Mouse (Mus musculus): ENCODE measurements at regions not wholly inside any gene's neighbourhood (a gene's known extent, or its start where the extent isn't known, plus 50 kb on each side); places are given as distances from the start of the nearest gene placed in this dataset.

DNA sequence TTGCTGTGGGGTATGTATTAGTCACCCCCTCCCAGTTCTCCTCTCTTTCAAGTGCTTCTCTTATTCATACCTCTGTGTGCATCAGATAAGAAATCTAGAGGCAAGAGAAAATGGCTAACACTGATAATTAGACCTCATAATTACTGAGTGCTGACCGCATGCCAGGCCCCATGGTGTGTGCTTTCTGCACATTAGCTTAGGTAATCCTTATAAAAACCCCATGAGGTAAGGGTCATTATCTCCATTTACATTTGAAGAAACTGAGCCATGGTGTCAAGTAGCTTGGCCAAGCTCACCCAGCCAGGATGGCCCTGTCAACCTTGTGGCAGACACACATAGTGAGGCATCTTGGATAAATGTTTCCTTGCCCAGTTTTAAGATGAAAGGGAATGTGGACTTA lies 746.8 kb upstream of the Pou3f2 start:
- TF ChIP-seq TCF12 (IDR thresholded peaks at IDR 0.05; ENCODE audit: low read depth, low read length) (no peak), GATA1 (IDR thresholded peaks at IDR 0.05; ENCODE audit: low read depth, low read length) (no peak), MYC (IDR thresholded peaks at IDR 0.05; ENCODE audit: low read depth, low read length) (no peak), ZNF384 (IDR thresholded peaks at IDR 0.05; ENCODE audit: low read depth, low read length) (no peak), EP300 (IDR thresholded peaks at IDR 0.05; ENCODE audit: low read depth in 1 of 2, low read length in 2 of 2) (no peak), CTCF (IDR thresholded peaks at IDR 0.05 in 2 of 3, conservative IDR thresholded peaks at IDR 0.05 in 1 of 3; ENCODE audit: control insufficient read depth in 1 of 3, insufficient read depth in 1 of 3, low read depth in 2 of 3, low read length in 3 of 3, poor library complexity in 1 of 3, severe bottlenecking in 1 of 3) (no peak)

Data from MEL (cell line).